Mouse (Mus musculus): Measurements from ENCODE around the gene St8sia1.

Gene St8sia1

DNA sequence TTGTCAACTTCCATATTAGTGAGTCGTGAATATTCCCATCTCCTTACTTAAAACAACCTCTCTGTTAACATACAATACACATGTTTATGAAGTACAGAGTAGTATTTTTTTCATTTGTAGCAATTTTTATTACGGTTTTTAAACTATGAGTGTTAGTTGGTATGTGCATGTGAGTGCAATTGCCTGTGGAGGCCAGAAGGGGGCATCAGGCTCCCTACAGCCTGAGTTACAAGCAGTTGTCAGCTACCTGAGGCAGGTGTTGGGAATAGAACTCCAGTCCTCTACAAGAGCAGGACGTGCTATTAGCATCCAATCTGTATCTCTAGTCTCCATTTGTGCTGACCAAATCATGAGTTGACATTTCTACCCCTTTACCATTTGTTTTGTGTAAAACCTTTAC, 19.8 kb downstream of the St8sia1 start:
- no peak for DNase-seq (ENCODE audit: low spot score)

DNA sequence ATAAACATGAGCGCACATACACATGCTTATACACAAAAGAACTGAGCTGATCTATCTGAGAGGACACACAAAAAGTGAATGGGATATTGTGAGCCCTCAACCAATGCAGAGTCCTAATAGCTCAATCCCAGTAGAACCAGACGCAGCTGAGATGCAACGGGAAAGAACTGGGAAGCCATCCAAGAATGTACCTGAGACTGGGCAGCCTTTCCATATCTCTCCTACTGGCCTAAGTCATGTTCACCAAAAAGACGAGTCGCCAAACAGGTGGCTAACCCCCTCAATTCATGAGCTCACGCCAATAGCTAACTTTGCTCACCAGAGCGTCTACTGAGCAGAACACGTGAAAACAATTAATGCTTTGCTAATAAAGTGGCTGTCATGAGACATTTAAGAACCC, 20.8 kb downstream of the St8sia1 start:
- no peak for DNase-seq (ENCODE audit: low spot score)

- DNase-seq (ENCODE audit: low spot score) = no peak
Measured at GRCm38 (mm10) chr6:142941596-142942381, 22.5 kb downstream of the St8sia1 start.

DNA sequence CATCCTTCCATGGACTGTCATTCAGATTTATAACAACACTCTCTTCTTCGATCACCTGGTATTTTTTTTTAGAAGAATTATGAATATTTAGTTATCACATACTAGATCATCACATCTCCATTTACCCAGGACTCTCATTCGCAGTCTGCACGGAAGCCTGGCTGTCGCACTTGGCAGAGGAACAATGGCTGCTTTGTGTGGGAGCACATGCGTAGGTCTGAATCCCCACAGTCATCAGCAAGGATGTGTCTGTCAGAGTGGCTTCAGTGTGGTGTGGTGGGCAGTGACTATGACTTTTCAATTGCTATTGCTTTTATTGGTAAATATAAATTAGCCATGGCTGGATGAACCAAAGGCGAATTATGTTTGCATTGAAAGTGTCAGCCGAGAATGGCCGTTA, 23.2 kb downstream of the St8sia1 start:
- no peak for DNase-seq (ENCODE audit: low spot score)

GRCm38 (mm10) chr6:142938549-142939345, 25.5 kb downstream of the St8sia1 start:
- no peak for DNase-seq (ENCODE audit: low spot score)

DNA sequence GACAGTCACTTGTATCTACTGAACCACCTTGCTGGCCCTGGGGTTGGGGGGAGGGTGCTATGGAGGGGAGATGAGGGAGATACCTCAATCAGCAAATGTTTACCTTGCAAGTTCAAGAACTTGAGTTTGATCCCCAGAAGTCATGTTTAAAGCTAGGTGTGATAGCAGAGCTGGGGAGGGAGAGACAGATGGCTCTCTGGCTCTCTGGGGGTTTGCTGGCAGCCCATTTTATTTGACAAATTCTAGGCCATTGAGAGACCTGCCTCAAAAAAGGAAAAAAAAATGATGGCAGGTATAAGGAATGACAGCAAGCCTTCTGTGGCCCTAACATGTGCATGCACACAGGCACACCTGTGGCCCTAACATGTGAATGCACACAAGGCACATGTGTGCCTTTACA, 26.2 kb downstream of the St8sia1 start:
- DNase-seq (ENCODE audit: low spot score) = no peak

DNA sequence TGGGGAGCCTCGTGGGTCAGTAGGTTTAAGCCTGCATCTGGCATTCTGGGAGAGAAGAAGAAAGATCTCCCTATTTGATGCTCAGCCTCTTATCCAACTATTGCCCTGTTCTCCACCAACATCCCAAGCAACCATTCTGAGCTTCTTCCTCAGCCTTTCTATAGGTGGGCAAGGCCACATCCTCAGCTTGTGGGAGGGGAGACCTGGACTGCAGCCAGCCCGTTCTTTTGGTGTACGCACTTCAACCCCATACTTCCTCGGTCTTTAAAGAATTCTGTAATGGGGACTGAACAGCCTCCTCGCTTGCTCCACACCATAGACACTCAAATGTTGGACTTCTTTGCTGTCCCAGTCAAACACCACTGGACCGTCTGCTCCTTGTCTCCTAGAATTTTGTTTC, 31.7 kb downstream of the St8sia1 start:
- DNase-seq (ENCODE audit: low spot score) = no peak

DNA sequence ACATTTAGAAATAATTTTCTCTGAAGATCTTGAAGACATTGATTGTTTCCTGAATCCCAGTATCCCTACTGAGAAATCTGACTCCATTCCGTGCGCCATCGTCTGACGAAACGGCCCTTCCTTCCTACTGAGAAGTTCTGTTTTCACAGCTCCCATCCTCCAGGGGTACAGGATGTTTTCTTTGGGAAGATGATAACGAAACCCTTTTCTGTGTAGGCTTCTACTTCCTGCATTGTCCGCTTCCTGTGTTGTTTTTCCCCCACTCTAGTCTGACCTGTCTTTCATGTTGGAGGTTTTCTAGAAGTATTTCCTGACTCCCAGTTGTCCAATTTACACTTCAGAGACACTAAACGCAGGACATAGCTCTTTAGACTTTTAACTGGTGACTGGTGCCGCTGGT, 32.1 kb downstream of the St8sia1 start:
- no peak for DNase-seq (ENCODE audit: low spot score)

DNA sequence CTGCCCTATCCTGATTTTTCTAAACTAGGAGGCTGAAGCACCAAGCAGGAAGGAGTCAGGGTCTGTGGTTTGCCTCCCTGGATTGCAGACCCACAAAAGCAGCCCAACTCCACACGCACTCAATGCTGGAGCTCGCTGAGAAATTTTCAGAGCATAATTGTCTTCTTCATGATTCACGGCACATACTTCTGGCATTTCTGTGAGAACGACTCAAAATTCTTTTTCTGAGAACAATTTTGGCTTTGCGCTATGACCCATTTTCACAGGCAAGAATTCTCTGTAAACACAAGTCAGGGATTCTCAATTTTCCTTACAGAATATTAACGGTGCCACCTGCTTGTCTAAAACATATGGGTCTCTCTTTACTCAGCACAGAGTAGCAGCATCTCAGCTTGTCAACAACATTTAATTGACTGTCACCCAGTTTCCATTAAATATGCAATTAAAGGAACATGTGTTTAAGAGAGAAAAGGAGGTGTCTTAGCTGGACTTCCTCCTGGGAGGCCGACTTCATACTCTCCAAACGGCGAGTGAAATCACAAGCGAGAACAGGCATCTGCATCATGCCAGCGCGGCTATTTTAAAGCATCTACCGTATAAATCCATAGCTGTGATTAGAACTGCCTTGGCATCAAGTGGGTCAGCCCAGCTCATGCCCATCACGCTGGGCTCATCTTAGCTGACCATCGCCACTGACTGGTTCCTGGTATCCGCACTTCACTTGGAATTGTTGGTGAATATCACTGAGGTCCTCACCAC, 35.5 kb downstream of the St8sia1 start:
- no peak for DNase-seq (ENCODE audit: low spot score)

DNA sequence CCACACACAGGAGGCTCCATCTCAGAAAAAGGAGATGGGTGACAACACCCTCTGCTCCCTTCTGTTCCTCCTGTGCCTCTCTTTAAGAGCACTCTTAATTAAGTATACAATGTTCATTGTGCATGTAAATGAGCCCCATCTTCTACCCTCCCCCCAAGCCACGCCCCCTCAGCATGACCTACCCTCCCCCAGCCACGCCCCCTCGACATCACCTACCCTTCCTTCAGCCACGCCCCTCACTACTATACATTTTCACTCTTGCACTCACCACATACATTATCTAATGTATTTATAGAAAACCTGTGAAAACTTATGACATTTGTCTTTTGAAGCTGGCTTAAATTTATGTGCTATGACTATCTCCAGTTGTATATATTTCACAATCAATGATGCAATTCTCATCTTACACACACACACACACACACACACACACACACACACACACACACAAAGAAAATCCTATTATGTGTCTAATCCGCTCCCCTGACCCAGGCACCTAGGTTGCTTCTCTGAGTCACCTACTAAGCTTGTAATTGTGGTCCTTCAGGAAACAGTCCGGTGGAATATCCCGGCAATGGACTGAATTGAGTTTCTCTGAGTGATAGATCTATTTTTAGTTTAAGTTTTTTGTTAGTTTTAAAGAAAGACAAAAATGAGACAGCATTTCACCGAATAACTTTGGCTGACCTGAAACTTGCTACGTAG, 37.2 kb downstream of the St8sia1 start:
- DNase-seq (ENCODE audit: low spot score) = no peak

GRCm38 (mm10) chr6:142925921-142926320, 38.3 kb downstream of the St8sia1 start:
- no peak for DNase-seq (ENCODE audit: low spot score)

DNA sequence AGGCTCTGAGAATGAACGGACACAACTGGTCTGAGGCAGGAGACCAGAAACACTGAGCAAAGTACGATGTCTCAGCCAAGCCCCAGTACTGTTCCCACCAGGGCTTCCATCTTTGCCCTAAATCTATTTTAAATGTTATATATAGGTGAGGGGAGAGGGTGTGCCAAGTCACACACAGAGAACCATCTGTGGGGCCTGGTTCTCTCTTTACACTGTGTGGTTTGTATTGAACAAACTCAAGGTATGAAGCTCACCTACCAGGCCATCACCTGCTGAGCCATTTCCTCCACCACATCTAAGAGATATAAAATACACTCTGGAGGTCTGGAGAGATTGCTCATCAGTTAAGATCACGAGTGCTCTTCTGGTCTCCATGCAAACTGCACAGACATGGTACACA, 38.9 kb downstream of the St8sia1 start:
- DNase-seq (ENCODE audit: low spot score) = no peak

GRCm38 (mm10) chr6:142920901-142921300, 43.4 kb downstream of the St8sia1 start:
- no peak for DNase-seq (ENCODE audit: low spot score)

GRCm38 (mm10) chr6:142918691-142919090, 45.6 kb downstream of the St8sia1 start:
- DNase-seq (ENCODE audit: low spot score) = no peak

DNA sequence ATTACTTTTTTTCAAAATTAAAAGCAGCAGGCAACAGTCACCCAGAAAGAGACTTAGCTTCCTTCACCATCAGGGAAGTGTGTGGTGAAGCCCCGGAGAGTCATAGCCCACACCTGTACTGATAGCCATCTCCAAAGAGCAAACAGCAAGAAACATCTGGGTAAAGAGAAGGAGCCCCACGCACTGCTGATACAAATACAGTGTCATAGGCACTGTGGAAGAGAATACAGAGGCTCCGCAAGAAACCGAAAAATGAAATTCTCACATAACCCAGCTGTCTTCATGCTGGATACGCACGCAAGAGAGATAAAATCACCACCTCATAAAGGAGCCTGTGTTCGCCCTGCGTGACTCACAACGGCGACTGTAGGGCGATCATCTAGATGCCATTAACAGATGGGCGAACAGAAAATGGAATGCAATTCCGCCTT, 46.8 kb downstream of the St8sia1 start:
- DNase-seq (ENCODE audit: low spot score) = no peak

- no peak for DNase-seq (ENCODE audit: low spot score)
Measured at GRCm38 (mm10) chr6:142916271-142916941, 47.8 kb downstream of the St8sia1 start.

DNA sequence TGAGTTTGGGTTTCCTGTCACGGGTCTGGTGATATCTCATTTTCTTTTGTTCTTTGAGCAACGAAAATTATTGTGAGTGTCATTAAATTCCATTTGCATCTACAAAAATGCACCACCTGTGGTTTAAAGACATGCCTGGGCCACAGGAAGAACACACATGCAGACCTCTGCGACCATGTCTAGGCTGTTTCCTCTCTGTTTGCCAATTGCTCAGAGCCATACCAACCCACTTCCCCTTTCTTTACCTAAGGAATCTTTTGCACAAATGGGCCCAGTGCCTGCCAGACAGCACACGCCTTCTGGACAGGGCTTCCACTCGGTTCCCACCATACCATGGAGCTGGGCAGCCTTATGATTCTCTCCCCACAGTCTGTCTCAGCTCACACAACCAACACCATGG, 48.8 kb downstream of the St8sia1 start:
- no peak for DNase-seq (ENCODE audit: low spot score)

DNA sequence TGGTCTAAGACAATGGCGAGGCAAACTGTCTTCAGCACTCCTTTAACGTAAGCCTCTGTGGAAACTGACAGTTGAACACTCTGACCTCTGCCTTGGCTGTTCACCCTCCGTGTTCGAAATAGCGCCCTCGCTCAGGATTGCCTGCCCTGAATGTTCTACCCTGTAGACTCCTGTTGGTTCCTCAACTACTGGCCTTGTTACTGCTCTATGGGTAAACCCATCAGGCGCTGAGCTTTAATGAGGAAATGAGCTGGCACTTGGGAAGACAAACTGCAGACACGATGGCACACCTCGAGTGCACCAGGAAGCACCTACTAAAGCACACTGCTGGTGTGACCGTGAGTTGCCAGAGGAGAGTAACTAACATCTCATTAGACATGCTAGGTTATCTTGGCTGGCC, 49.6 kb downstream of the St8sia1 start:
- DNase-seq (ENCODE audit: low spot score) = no peak

DNA sequence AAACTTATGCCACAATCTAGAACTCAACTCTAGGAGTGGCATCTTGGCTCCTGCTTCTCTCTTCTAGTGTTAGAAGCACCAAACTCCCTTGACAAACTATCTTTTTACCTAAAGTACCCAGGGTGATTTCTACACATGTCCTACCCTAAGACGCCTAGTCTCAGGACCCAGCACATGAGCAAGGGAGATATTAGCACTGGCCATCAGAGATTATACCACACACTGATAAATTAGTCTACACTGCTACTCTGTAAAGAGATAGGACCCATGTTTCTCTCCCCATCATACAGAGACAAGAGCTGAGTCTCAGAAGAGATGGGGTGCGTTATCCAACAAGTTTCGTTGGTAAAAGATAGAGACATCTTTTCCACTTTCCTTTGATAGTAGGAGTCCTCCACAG, 53.0 kb downstream of the St8sia1 start:
- DNase-seq (ENCODE audit: low spot score) = no peak

GRCm38 (mm10) chr6:142910721-142911120, 53.5 kb downstream of the St8sia1 start:
- DNase-seq (ENCODE audit: low spot score) = no peak

DNA sequence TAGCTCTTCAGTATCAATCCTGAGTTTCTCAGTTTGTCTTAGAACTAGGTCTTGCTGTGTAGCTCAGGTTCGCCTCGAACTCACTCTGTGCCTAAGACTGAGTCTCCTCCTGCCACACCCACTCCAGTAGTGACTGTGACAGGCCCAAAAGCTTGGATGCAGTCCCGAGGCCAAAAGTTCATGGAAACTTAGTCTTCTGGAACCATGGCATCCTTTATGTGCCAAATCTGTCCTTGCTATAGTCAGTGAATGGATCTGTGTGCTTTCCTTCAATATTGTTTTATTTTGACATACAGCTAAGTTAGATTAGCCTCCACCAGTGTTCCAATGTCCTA, 54.5 kb downstream of the St8sia1 start:
- no peak for DNase-seq (ENCODE audit: low spot score)
